Mouse (Mus musculus) spleen, adult 18-20 months (tissue): ENCODE data around the gene Nxph1.

Experiments used
- DNase-seq, 2 experiments: peaks; one replicate each; pipeline ENCODE4 v3.0.0; 2022; ENCODE audit warnings: mixed read lengths in 2 of 2

Nxph1 gene

GRCm38 (mm10) chr6:8970576-8970975 is 22.3 kb downstream of the Nxph1 start:
- DNase-seq = no peak

DNA sequence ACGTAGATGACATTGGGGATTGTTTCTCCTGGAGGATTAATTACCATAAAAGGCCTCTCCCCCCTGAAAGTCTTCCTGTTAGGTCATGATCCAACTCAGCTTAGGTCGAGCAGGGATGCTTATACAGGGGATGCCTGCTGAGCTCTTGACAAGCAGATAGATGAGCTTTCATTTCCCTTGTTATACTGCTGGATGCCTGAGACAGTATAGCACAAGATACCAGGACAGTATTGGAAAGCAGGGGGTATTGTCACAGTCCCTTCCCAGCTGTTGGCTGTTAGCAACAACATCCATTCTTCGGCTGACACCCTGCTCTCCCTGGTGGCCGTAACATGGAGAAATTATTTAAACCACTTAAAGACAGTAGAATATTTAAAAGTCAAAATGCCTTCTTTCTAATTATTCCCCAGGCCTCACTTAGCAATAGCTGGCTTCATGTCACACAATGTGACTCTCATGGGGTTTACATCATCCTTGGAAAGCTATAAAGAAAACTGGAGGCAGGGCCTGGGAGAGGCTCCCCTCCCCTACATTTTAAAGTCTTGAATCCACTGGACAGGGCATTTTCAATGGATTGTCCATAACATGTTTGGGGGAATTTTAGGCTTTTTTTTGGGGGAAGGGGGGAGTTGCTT is 31.1 kb downstream of the Nxph1 start:
- no peak for DNase-seq

- DNase-seq = no peak
Observed at GRCm38 (mm10) chr6:8996301-8996943, 48.2 kb downstream of the Nxph1 start.

- no peak for DNase-seq
Observed at GRCm38 (mm10) chr6:8997326-8997725, 49.1 kb downstream of the Nxph1 start.

DNA sequence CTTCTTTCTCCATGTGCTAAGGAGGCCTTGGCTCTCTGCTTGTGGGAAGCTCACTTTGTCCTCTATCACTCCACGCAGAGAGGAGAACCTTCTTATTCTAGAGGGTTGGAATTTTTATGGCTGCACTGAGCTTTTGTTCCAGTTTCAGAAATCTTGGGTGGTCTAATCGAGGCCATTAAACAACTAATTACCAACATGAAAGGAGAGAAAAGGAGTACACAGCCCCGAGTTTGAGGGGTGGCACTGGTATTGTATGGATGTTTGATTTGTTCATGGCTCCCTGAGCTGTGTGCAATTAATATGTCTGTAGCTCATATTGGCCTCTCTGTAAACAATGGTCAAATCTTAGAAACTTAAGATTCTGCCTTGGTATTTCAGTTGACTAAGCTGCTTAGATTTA is 54.5 kb downstream of the Nxph1 start:
- no peak for DNase-seq

GRCm38 (mm10) chr6:9026631-9027030 is 78.4 kb downstream of the Nxph1 start:
- no peak for DNase-seq

DNA sequence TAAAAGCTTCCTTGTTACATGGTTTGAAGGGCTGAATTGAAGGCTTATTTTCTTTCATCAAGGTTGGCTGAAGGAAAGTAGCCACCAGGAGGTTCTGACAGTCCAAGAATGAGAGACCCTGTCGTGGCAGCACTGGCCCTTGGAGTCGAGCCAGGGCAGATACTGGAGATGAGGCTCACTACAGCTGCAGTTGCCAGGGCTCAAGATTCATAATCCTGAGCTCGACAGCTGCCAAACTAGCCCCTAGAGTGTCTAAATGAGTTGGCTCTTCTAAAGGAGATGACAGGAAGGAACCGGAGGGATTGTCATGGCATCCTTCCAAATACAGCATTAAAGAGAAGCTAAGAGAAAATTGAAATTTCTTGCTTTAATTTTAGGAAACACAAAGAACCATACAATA is 78.9 kb downstream of the Nxph1 start:
- DNase-seq = no peak

GRCm38 (mm10) chr6:9028501-9028900 is 80.3 kb downstream of the Nxph1 start:
- DNase-seq = no peak

- no peak for DNase-seq
Observed at GRCm38 (mm10) chr6:9039286-9039685, 91.1 kb downstream of the Nxph1 start.

DNA sequence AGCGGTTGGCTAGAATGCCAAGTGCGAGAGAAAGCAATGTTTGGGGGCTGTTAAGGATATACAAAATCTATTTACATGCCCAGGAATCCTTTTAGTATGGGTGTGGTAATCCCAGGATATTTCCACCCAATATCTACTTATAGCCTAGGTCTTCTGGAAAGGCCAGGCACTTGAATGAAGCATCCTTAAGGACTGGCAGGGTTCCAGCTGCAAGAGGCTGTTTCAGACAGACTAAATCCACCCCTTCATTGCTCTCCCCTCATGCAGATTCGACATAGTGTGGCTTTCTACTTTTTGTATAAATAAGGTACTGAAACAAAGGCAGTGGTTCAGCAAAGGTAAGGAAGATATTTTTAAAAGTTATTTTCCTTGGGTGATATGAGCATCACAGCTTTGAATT is 92.8 kb downstream of the Nxph1 start:
- DNase-seq = no peak

DNA sequence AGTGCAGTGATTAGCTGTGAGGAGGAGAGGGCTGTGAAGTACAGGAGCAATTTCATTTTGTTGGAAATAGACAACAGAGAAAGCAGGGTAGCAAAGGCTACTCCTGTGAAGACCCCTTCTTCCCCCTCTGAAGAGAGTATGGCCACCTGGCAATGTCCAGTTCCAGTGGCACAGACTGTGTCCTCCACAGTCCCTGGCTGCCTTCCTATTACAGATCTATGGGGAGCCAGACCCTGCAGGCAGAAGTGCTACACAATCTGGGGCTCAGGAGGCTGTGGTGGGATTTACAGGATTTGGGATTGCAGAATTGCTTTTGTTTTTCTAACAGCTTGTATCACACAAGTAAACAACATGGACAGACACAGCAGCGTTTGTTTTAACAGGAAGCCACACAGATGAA is 94.2 kb downstream of the Nxph1 start:
- no peak for DNase-seq

- DNase-seq = no peak
Observed at GRCm38 (mm10) chr6:9046815-9047214, 98.6 kb downstream of the Nxph1 start.

DNA sequence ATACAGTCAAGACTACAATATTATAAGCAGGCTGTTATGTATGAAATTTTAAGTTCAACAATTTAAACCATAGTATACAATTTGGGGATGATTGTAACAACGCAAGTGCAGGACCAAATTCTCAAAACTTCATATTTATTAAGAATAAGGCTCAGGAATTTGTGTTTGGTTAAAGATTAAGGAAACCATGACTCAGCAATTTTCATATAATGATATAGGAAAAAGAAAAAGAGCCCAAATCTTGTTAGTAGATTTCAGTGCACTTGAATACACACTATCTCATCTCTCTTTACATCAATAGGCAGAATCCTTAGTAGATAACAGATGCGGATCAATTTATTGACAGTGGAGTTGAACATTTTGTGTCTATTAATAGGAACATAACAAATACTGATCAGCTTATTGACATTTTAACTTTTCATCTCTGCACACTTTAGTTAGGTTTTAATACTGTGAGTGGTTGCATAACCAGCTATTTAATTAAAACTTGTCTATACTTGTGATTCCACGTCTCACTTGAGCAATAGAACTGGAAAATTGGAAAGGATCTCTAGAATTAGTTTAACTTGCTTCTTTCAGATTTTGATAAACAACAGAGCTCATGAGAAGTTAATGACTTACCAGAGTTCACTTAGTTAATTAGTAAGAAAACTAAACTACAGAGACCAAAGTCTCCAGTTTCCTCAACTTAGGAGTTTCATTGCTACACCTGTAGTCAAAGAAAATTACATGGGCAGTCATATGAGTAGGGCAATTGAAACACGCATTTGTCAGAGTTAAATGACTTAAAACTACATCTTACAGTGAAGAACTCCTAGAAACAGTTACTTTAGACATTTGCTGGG is 113.3 kb downstream of the Nxph1 start:
- no peak for DNase-seq

DNA sequence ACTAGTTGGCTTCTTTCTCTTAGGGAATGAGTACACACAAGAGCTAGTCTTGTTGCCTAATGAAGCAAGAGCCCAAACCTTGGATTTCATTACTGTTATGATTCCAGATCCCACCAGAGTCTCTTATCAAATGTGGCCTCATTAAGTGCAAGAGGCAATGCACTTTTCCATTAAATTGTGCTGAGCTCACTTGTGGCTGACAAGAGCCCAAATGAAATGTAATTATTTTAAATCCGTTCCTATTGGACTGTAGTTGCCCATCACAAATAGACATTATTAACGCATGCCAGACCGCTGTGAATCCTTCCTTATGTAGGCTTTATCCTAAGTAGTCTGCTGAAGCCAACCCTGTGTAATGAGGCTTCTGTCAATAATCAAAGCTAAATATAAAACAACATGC is 118.2 kb downstream of the Nxph1 start:
- DNase-seq = no peak

DNA sequence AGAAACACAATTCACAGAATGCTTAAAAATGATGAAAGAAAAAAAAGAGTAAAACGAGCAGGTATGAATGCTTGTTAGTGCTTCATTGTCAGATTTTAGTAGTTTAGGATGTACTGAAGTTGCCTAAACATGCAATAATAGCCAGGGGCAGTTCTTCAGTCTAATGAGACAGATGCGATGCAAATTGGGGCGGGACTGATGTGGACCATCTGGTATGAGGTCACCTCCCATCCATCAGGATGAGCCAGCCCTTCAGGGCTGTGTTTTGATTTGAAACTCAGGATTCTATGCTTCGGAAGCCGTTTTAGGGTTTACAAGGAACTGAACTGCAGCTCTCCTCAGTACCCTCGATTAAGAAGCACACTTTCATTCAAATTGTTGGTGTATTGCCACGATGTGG is 121.7 kb downstream of the Nxph1 start:
- no peak for DNase-seq

DNA sequence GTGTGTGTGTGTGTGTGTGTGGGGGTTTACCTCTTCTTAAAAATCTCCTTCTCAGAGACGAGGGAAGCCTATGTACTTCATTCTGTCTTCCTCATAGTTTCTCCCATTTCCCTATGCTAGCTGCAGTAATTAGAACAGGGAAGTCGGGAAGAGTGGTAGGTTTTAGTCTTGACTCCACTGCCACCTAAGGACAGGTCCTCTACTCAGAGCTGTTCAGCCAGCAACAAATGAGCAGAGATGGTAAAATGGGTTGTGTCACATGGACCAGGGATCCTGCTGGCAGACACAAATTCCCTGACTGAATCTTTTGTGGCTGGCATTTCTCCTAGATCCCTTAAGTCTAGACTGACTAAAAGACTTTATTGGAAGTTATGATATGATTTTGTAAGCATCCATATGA is 128.2 kb downstream of the Nxph1 start:
- no peak for DNase-seq

DNA sequence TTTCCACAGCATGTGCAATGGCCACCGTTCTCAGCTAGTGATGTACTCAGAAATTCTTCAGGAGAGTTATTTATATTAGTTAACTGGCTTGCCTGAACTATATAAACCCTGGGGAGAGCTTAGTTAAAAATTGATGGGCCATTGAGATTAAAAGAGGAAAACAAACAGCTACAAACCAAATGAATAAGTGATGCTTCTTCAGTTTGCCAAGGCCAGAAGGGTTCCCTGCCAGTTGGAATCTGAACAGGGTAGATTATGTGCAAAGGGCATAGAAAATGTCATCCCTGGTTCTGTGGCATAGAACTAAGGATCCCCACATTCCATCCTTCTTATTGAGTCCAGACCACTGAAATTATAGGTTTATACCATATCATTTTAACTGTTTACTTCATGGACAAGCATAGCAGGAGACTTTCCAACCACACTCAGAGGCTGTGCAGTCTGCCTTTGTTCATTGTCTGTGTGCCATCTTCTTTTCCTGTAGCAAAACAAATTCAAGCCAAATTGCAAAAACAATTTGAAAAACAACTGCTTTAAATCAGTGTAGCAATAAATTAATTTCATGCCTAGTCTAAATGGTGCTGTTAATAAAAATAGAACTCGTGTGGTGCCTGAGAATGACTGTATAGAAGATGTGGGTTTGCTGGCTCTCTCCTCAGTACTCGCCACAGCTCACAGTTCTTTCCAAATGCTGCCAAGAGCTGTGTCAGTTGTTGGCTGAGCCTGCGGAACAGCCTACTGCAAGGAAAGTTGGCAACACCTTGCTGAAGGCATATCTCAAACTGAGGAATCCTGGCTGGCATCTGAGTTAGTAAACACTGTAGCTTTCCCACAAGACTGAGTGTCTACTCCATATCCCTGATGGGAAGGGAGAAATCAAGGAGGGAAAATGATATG is 129.8 kb downstream of the Nxph1 start:
- DNase-seq = no peak

GRCm38 (mm10) chr6:9083851-9084250 is 135.6 kb downstream of the Nxph1 start:
- no peak for DNase-seq

DNA sequence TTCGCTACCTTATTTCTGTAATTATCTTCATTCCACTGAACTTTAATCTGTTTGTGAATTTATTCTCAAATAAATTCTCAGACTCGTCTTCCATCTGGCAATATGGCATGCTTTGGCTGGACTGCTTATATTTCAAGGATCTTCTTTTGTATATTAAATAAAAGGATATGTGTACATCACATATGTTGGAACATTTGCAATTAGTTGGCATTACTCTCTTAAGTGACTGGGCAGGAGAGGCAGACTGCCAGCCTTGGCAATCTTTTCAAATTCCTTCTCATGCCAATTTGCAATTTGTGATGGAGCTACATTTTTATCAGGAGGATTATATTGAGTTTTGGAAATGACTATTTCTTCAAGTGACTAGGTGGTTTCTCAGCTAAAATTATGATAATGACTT is 149.1 kb downstream of the Nxph1 start:
- DNase-seq = no peak

GRCm38 (mm10) chr6:9107366-9107765 is 159.1 kb downstream of the Nxph1 start:
- DNase-seq = no peak

GRCm38 (mm10) chr6:9119136-9119535 is 170.9 kb downstream of the Nxph1 start:
- DNase-seq = no peak

DNA sequence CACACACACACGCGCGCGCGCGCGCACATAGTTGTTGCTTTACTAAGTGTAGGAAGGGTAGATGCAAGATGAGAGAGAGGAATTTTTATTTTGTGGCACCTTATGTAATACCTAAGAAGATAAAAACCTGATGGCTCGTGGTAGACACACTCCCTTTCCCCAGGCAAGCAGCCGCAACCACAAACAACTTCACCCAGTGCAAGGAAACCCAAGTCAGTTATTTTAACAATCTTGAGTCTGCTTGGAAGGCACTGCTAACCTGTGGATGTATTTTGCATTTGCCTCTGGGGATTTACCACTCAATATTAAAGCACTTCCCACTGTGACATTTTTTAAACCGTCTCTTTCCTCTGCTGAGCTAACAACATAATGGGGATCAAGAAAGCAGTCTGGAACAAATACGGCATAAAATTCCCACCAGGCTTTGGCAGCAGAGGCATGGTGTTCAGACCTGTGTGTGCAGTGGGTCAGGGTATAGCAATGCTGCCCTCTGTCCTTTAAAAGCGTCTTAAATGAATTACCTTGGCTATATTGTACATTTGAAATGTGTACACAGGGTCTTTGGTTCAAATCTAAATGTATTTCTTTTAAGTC is 176.2 kb downstream of the Nxph1 start:
- no peak for DNase-seq
